Mouse (Mus musculus) urinary bladder, postnatal 0 days (tissue): ENCODE measurements around the gene F8a. TPM values are rescaled to one million over a fixed set of nuclear protein-coding genes. Genes with fewer than 3 reads are reported as not detected.

Experiments used
- polyA plus RNA-seq: library from polyadenylated mRNA; unstranded; fragments of >200 nt; fragmentation: Nextera tagmentation; extraction: Ambion mirVana; gene quantifications from 2 replicates; pipeline ENCODE4 v1.2.1, GENCODE M21; 2015

The F8a gene
- 21.2 and 24.6 TPM in 2 replicates for polyA plus RNA-seq

GRCm38 (mm10) chrX:73227914-73228605 lies at the start of gene F8a:
TSS of gene F8a (plus strand) at chrX:73228291.

GRCm38 (mm10) chrX:73191934-73192333 lies 36.2 kb upstream of the F8a start, which contains the start of gene Xlr3b:
TSS of gene Xlr3b (plus strand) at chrX:73192207.

GRCm38 (mm10) chrX:73213819-73214564 lies 14.1 kb upstream of the F8a start, which contains the start of gene Xlr4b:
TSS of gene Xlr4b (plus strand) at chrX:73214333.

DNA sequence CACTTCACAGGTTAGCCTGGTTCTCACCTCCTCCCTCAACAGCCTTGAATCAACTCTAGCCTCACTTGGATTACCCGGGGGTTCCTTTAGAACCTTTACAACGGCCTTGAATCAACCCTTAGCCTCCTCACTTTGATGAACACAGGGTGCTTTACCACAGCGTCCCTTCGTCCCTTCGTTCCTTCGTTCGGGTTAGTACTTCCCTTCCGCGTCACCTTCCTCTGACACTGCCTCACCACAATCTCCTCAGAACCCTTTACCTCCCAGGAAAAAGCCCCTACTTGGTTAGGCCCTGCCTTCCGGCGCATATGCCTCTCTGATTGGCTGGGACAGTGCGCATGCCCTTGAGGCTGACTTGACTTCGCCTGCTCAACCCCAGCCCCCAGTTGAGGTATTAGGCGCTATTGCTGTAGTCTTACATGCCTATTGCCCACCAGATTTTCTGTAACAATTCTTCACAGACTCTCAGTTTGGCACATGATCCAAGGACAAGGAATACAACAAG lies 14.8 kb downstream of the F8a start, which contains the start of gene Xlr4c:
Gene Xlr4c, minus strand, starts transcription at position 310 of the 505 bp plus-strand sequence.

DNA sequence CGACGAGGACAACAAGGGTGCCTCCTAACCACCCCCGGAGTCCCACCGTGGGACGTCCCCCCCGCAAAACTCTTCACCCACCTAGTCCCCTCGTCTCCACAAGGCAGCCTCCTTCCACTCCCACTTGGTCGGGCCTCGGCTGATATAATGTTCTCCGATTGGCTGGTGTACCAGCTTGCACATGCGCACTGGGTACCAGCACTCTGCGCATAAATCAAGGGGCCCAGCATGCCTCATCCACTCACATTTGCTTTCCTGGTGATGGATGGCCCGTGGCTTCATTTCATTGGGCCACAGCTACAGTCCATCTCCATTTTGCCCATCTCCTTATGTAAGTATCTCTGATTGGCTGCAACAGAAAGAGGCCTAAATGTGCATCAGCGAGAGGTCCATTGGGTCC lies 37.2 kb downstream of the F8a start, which contains the start of gene Xlr3c:
Gene Xlr3c, minus strand, starts transcription at position 121 of the 400 bp plus-strand sequence.

Other genes starting within 250 kb of the F8a start
- 10.3 and 14.2 TPM in 2 replicates for gene Zfp185, start 241.0 kb upstream of the F8a start, polyA plus RNA-seq
- 0.08 TPM in 1 of 2 replicates, not detected in the other for gene Pnma5, start 191.2 kb upstream of the F8a start, polyA plus RNA-seq
- gene Pnma3, start 163.5 kb upstream of the F8a start, polyA plus RNA-seq, result not detected in 2 replicates
- gene Xlr4a, start 145.8 kb upstream of the F8a start, polyA plus RNA-seq, result 2.6 TPM in 1 of 2 replicates, not detected in the other
- 0.58 and 3.1 TPM in 2 replicates for gene Xlr3a, start 131.2 kb upstream of the F8a start, polyA plus RNA-seq
- gene Gm14685, start 111.2 kb upstream of the F8a start, polyA plus RNA-seq, result 0.14 and 0.23 TPM in 2 replicates
- gene Xlr5b, start 79.5 kb upstream of the F8a start, polyA plus RNA-seq, result not detected in 2 replicates
- gene DXBay18, start 78.8 kb upstream of the F8a start, polyA plus RNA-seq, result not detected in 2 replicates
- not detected in 2 replicates for gene Spin2d, start 51.3 kb upstream of the F8a start, polyA plus RNA-seq
- 0.79 and 15.1 TPM in 2 replicates for gene Xlr3b, start 36.1 kb upstream of the F8a start, polyA plus RNA-seq
- 0.17 and 3.3 TPM in 2 replicates for gene Xlr4b, start 14.0 kb upstream of the F8a start, polyA plus RNA-seq
- 0.25 TPM in 1 of 2 replicates, not detected in the other for gene Xlr4c, start 14.8 kb downstream of the F8a start, polyA plus RNA-seq
- not detected in 2 replicates for gene Xlr3c, start 37.1 kb downstream of the F8a start, polyA plus RNA-seq
- gene Xlr5a, start 64.7 kb downstream of the F8a start, polyA plus RNA-seq, result 0.10 TPM in 1 of 2 replicates, not detected in the other
- not detected in 2 replicates for gene Xlr5c, start 64.7 kb downstream of the F8a start, polyA plus RNA-seq
- not detected in 2 replicates for gene Gm45015, start 108.5 kb downstream of the F8a start, polyA plus RNA-seq
- gene Zfp275, start 114.3 kb downstream of the F8a start, polyA plus RNA-seq, result 4.0 and 4.9 TPM in 2 replicates
- 0.07 TPM in 1 of 2 replicates, not detected in the other for gene Gm18336, start 170.4 kb downstream of the F8a start, polyA plus RNA-seq
- gene Zfp92, start 182.8 kb downstream of the F8a start, polyA plus RNA-seq, result 0.04 and 0.05 TPM in 2 replicates
- gene Trex2, start 207.1 kb downstream of the F8a start, polyA plus RNA-seq, result 11.7 and 13.1 TPM in 2 replicates
- 42.9 and 47.3 TPM in 2 replicates for gene Haus7, start 230.8 kb downstream of the F8a start, polyA plus RNA-seq